Mouse (Mus musculus) lung, postnatal 0 days (tissue): ENCODE measurements around the gene Fgf3. TPM values are rescaled to one million over a fixed set of nuclear protein-coding genes. Genes with fewer than 3 reads are reported as not detected.

Experiments
- ATAC-seq: fragments of 200-750 bp; cut with Nextera tagmentation; 2 replicates; pipeline ENCODE4 v1.8.0; 2017; ENCODE audit warnings: moderate library complexity
- DNase-seq: peaks from one replicate; pipeline ENCODE4 v3.0.0-alpha.2; 2016; ENCODE audit warnings: low spot score
- H3K27ac ChIP-seq: fragments of 300-500 bp; sonication (generic); 2 replicates; pipeline ENCODE4 v1.5.1; 2014; ENCODE audit warnings: antibody characterized with exemption, mild to moderate bottlenecking, low read length, mixed read lengths
- H3K27me3 ChIP-seq: fragments of 300-500 bp; sonication (generic); replicated peaks from 2 replicates; pipeline ENCODE4 v1.6.1; 2014; ENCODE audit warnings: low read length, mixed read lengths; ENCODE audit not compliant: insufficient read depth
- H3K36me3 ChIP-seq: fragments of 300-500 bp; sonication (generic); 2 replicates; pipeline ENCODE4 v1.6.1; 2014; ENCODE audit warnings: low read length, mixed read lengths; ENCODE audit not compliant: insufficient read depth
- H3K4me1 ChIP-seq: fragments of 300-500 bp; sonication (generic); 2 replicates; pipeline ENCODE4 v1.6.1; 2014; ENCODE audit warnings: antibody characterized with exemption, low read depth, low read length, mixed read lengths; ENCODE audit not compliant: insufficient read depth
- H3K4me2 ChIP-seq: fragments of 300-500 bp; sonication (generic); replicated peaks from 2 replicates; pipeline ENCODE4 v1.6.1; 2014; ENCODE audit warnings: low read depth, mild to moderate bottlenecking, low read length, moderate library complexity, mixed read lengths
- H3K4me3 ChIP-seq: fragments of 300-500 bp; sonication (generic); 2 replicates; pipeline ENCODE4 v1.5.1; 2014; ENCODE audit warnings: low read depth, low read length
- H3K9ac ChIP-seq: fragments of 300-500 bp; sonication (generic); replicated peaks from 2 replicates; pipeline ENCODE4 v1.6.1; 2014; ENCODE audit warnings: low read depth, mild to moderate bottlenecking
- H3K9me3 ChIP-seq: fragments of 300-500 bp; sonication (generic); 2 replicates; pipeline ENCODE4 v1.6.1; 2016; ENCODE audit warnings: low read length, mixed read lengths
- CTCF ChIP-seq: IDR thresholded peaks from 2 replicates; pipeline ENCODE4 v1.5.1; 2016; ENCODE audit warnings: antibody characterized with exemption, mild to moderate bottlenecking
- EP300 ChIP-seq: IDR thresholded peaks from 2 replicates; pipeline ENCODE4 v1.6.1; 2016; ENCODE audit warnings: antibody characterized with exemption, mild to moderate bottlenecking, control low read depth
- WGBS: fragments of 180-500 bp; shearing (Covaris S2); extraction: QIAGEN DNeasy Blood & Tissue Kit; methylation state at CpG from one replicate; pipeline ENCODE4 v1.1.7; 2014; 5-methylcytosine and 5-hydroxymethylcytosine counted together
- polyA plus RNA-seq: library from polyadenylated mRNA; unstranded; fragments of >200 nt; fragmentation: Nextera tagmentation; extraction: Ambion mirVana; gene quantifications from 2 replicates; pipeline ENCODE4 v1.2.1, GENCODE M21; 2015

The Fgf3 gene
- polyA plus RNA-seq, 1 experiment from 2014 or later: not detected

DNA sequence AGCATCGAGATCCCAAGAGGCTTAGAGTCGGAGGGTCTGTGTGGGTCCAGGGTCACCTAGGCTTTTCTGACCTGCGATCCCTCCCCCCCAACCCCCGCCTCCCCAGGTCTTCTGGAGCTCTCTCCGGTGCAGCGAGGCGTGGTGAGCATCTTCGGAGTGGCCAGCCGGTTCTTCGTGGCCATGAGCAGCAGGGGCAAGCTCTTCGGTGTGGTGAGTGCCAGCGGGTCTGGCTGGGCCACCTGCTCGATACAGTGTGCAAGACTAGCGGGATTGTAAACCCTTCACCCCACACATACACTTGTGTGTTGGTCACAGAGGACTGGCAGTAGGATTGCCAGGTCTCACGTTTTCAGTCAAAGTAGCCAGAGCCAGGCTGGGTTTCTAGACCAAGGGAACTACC lies 24.2 kb downstream of the Fgf3 start:
- no peak for TF ChIP-seq EP300
- TF ChIP-seq CTCF: no peak
- Histone ChIP-seq H3K4me2 (no peak overlapping the region), H3K4me1 (no peaks in the 10 kb centered on the region), H3K9me3 (no peaks in the 10 kb centered on the region), H3K27me3 (peaks cover 48% of the 10 kb centered on the region), H3K27ac (no peak overlapping the region), H3K4me3 (no peak overlapping the region), H3K36me3 (no peaks in the 10 kb centered on the region), H3K9ac (no peak overlapping the region)
- WGBS: 0% methylated on average over 14 of the region's 15 CpGs
- ATAC-seq: no peak
- DNase-seq: no peak

DNA sequence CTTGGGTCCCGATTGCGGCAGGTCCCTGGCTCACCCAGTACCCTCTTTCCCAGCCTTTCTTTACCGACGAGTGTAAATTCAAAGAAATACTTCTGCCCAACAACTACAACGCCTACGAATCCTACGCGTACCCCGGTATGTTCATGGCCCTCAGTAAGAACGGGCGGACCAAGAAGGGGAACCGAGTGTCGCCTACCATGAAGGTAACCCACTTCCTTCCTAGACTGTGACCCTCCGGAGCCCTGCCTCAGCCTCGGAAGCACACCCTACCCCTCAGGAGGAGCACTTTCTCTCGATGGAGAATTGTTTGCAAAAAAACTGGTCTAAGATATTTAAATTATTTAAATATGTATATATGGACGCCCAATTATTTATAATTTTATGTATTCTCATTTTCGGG lies 24.8 kb downstream of the Fgf3 start:
- Histone ChIP-seq H3K9ac (no peak overlapping the region), H3K4me1 (no peaks in the 10 kb centered on the region), H3K27me3 (peaks cover 48% of the 10 kb centered on the region), H3K4me3 (no peak overlapping the region), H3K4me2 (no peak overlapping the region), H3K36me3 (no peaks in the 10 kb centered on the region), H3K9me3 (no peaks in the 10 kb centered on the region), H3K27ac (no peak overlapping the region)
- DNase-seq (no peak), ATAC-seq (no peak)
- TF ChIP-seq EP300: no peak
- TF ChIP-seq CTCF: no peak
- 5% methylated on average over 18 of the region's 18 CpGs for WGBS

DNA sequence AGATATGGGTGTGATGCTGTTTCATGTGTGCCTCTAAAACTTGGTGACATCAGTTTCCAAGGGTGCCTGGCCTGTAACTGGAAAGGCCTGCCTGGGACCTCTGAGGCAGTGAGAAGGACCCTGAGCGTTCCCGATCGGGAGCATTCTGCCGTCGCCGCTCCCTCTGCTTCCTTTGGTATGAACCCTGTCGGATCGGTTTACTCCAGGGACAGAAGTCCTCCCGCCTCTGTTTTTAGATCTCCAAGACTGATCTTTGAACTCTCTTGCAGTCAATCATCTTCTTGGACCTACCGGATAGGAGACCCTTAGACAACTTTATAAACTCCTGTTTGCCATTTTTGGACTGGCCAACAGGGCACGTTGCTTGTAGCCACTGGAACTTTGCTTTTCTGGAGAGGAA lies 25.3 kb downstream of the Fgf3 start:
- peaks cover 48% of the 10 kb centered on the region for H3K27me3 ChIP-seq
- H3K36me3 ChIP-seq: no peaks in the 10 kb centered on the region
- ATAC-seq (no peak), DNase-seq (no peak)
- H3K4me3 ChIP-seq: no peak overlapping the region
- no peaks in the 10 kb centered on the region for H3K9me3 ChIP-seq
- TF ChIP-seq EP300 (no peak), CTCF (no peak)
- H3K27ac ChIP-seq: no peak overlapping the region
- H3K9ac ChIP-seq: no peak overlapping the region
- no peak overlapping the region for H3K4me2 ChIP-seq
- 7% methylated on average over 11 of the region's 11 CpGs for WGBS
- H3K4me1 ChIP-seq: no peaks in the 10 kb centered on the region

DNA sequence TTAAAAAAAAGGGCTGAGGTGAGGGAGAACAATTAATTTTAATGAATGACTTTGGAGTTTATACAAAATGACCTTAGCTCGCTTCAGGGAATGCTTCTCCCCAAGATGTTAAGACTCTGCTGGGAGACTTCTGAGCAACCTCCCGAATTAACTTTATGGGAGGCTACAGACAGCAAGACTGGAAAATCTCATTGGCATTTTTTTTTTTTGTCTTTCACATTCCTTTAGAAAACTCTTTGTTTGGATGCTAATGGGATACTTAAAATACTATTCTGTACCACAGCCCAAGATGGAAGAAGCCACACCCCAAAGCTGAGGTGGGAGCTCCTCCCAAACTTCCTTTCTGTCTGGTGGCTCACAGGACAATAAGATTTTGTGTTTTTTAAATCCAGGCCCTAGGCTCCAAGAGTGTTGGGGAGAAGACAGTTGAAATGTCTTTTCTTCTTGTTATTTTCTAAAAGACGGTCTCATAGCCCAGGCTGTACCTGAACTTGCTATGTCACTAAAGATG lies 26.3 kb downstream of the Fgf3 start:
- H3K4me3 ChIP-seq: no peak overlapping the region
- no peak overlapping the region for H3K9ac ChIP-seq
- no peaks in the 10 kb centered on the region for H3K9me3 ChIP-seq
- H3K27me3 ChIP-seq: peaks cover 48% of the 10 kb centered on the region
- WGBS: 55% methylated on average over 3 of the region's 3 CpGs
- no peak for ATAC-seq
- no peaks in the 10 kb centered on the region for H3K4me1 ChIP-seq
- no peak overlapping the region for H3K4me2 ChIP-seq
- H3K27ac ChIP-seq: no peak overlapping the region
- H3K36me3 ChIP-seq: no peaks in the 10 kb centered on the region
- no peak for DNase-seq
- TF ChIP-seq CTCF (no peak), EP300 (no peak)

DNA sequence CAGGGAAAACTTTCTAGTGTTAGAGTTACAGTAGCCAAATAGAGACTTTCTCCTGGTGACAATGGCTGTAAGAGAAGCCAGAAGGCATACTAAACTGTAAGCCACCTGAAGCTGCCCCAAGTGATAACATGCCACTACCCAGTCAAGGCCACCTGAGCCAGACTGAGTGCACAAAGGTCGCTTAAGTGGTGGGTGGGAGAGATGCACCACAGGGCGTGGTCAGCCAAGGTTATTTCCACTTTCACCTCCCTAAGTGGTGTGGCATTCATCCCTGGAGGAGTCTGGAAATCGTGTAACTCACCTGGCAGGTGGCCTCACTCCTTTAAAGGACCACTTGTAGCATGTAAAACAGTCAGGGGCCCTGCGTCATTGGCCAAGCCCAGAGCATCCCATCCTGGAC lies 29.3 kb downstream of the Fgf3 start:
- TF ChIP-seq CTCF (no peak), EP300 (no peak)
- no peak for ATAC-seq
- Histone ChIP-seq H3K4me1 (no peaks in the 10 kb centered on the region), H3K27me3 (peaks cover 19% of the 10 kb centered on the region; the same call in 1 of the 2 replicates), H3K36me3 (no peaks in the 10 kb centered on the region), H3K4me3 (no peak overlapping the region), H3K9me3 (no peaks in the 10 kb centered on the region), H3K4me2 (no peak overlapping the region), H3K27ac (no peak overlapping the region), H3K9ac (no peak overlapping the region)
- no peak for DNase-seq
- WGBS: 43% methylated on average over 4 of the region's 4 CpGs

DNA sequence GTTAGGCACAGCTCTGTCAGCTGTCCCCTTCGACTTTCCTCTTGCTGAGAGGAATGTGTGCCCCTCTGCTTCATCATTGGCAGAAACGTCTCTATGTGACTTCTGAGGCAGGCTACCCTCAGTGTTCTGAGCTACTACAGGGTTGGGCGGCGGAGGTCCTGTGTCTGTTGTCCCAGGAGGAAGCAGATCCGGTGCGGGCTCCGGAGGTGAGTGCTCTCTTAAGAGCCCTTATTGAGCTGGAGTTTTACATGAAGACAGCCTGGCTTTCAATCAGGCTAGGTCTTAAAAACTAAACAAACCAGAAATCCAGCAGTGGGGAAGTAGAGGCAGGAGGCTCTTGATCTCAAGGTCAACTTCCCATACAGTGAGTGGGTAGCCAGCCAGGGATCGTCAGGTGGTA lies 29.7 kb downstream of the Fgf3 start:
- ATAC-seq (no peak), DNase-seq (no peak)
- TF ChIP-seq CTCF (no peak), EP300 (no peak)
- no peak overlapping the region for H3K27ac ChIP-seq
- H3K4me1 ChIP-seq: no peaks in the 10 kb centered on the region
- H3K36me3 ChIP-seq: no peaks in the 10 kb centered on the region
- H3K27me3 ChIP-seq: peaks cover 15% of the 10 kb centered on the region; the same call in 1 of the 2 replicates
- no peak overlapping the region for H3K9ac ChIP-seq
- H3K4me3 ChIP-seq: no peak overlapping the region
- WGBS: 57% methylated on average over 8 of the region's 8 CpGs
- no peak overlapping the region for H3K4me2 ChIP-seq
- no peaks in the 10 kb centered on the region for H3K9me3 ChIP-seq

DNA sequence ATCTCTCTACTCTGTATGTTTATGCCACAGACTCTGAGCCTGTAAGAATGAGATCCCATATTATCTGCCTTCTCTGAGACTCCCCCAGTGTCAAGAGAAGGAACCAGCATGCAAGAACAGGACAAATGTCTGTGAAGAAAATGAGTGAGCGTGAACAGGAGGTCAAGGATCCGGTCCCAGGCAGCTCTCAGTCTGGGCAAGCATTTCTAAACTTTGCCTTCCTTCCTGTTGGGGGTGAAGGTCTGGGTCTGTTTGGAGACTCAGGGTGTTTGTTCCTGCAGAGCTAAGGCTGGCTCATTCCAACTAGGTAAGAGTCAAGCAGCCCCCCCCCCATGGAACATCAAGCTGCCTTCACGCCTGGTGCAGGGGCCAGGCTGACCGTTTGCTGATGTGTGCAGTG lies 34.5 kb downstream of the Fgf3 start:
- no peak for DNase-seq
- peak; percentile 30; the same call in 1 of the 2 replicates for ATAC-seq

More for the DNA sequence above, 34.5 kb downstream of the Fgf3 start:
- Histone ChIP-seq H3K4me3 (no peak overlapping the region), H3K36me3 (no peaks in the 10 kb centered on the region), H3K27ac (no peak overlapping the region), H3K4me1 (0 out of 2 replicates have a peak, but pooled peaks cover 3% of the 10 kb centered on the region), H3K4me2 (no peak overlapping the region), H3K9me3 (no peaks in the 10 kb centered on the region), H3K27me3 (no peaks in the 10 kb centered on the region), H3K9ac (no peak overlapping the region)
- WGBS: 34% methylated on average over 4 of the region's 4 CpGs
- no peak for TF ChIP-seq CTCF
- TF ChIP-seq EP300: no peak
